Mouse (Mus musculus): Measurements from ENCODE around the gene Vsnl1. TPM values are rescaled to one million over a fixed set of nuclear protein-coding genes. Genes with fewer than 3 reads are reported as not detected.

Gene Vsnl1
- total RNA-seq, 2 experiments from 2014 or later: 0.29 to 0.81 TPM

- DNase-seq: no peak
- intact Hi-C loops (cut with DNase I): no loop called here
These were observed 129.4 kb downstream of the Vsnl1 start for GRCm38 (mm10) chr12:11306753-11307645.

- intact Hi-C loops (cut with DNase I): no loop called here
- DNase-seq: no peak
These were observed 135.6 kb downstream of the Vsnl1 start for GRCm38 (mm10) chr12:11300858-11301257.

GRCm38 (mm10) chr12:11286382-11286781 lies 150.0 kb downstream of the Vsnl1 start:
- intact Hi-C loops (cut with DNase I): no loop called here
- DNase-seq: no peak

DNA sequence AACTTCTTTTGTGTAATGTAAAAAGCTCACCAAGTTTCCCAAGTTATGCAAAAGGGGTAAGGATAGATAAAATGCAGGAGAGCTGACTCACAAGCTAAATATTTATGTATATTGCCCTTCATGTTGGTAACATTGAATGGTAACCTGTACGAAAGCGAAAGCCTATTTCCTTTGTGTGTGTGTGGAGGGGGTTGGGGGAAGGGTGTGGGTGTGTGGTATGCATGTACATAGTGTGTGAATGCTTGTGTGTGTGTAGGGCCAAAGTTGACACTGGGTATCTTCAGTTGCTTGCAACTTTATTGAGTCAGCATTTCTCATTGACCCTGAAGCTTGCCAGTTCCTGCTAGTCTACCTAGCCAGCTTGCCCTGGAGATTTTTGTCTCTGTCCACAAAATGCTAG lies 154.8 kb downstream of the Vsnl1 start:
- no peak for DNase-seq
- intact Hi-C loops (cut with DNase I): loop anchor here (5.0 kb wide), 1 partner anchor 84 kb away; no protein-coding TSS in a partner anchor

DNA sequence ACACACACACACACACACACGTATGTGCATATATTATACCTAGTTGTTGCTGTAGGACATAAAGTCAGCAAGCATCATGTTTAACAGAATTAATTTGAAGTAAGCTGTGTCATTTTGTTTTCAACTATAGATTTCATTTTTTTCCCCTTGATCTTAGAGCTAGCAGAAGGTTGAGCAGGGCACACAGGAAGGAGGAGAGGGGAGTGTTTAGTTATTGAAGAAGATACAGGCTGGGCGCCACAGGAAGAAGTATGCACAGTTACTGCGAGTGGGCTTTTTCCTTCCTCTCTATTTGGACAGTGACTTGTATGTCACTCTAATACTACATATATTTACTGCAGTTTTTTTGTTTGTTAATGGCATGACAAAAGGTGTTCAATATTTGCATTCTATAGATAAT lies 156.5 kb downstream of the Vsnl1 start:
- no peak for DNase-seq
- intact Hi-C loops (cut with DNase I): loop anchor here (5.0 kb wide), 1 partner anchor 83 kb away; no protein-coding TSS in a partner anchor

DNA sequence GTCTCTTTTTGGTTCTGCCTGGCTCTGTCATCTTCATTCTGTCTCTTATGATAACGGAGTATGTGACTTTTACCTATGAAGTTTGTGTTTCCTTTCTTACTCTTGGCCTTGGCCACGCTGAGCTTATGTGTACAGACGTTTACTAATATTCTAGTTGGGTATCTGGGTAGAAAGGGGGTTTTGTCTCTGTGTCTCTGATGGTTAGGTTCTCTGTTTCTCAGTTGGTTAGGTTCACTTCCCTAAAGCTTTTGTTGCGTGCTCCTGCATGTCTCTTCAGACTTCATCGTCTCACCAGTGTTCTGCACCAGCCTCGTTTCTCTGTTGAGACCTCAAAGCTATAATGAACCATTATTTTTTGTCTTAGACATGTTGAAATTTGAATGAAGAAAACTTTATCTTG lies 159.2 kb downstream of the Vsnl1 start:
- intact Hi-C loops (cut with DNase I): no loop called here
- DNase-seq: no peak

DNA sequence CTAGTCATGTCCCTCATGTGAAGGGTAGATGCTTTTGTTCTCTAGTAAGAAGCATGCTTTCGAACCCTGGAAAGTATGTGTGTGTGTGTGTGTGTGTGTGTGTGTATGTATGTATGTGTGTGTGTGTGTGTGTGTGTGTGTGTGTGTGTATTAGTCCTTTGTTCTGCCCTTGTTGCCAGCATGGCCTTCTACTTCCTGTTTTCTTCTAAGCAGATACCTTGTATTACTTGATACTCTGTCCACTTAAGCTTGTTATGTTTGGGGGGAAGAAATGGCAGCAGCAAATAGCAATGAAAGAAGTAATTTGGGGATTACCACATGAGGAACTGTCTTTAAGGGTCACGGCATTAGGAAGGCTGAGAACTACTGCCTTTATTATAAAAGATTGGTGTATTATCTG lies 159.8 kb downstream of the Vsnl1 start:
- DNase-seq: no peak
- intact Hi-C loops (cut with DNase I): no loop called here

Small RNA genes within 50 kb of the gene (microRNA-seq; reads per million reads assigned to microRNA genes)
- 0 reads per million in 2 experiments for gene Mir7675

Other genes with a start within 250 kb of the Vsnl1 start
- not detected for gene Msgn1, start 227.6 kb downstream of the Vsnl1 start, total RNA-seq (2021)
- 1 to 10 TPM; 1.9 to 2.4 TPM for gene Gen1, start 170.8 kb downstream of the Vsnl1 start, total RNA-seq (2021)
- 10 to 100 TPM; 41.2 to 45.0 TPM for gene Smc6, start 170.7 kb downstream of the Vsnl1 start, total RNA-seq (2021)
- gene Rad51ap2, start 19.5 kb upstream of the Vsnl1 start, total RNA-seq (2021): not detected